Mouse (Mus musculus) c-Kit-positive CD71-positive TER-119-positive erythroid progenitor cells, embryonic 14.5 days (primary cell): ENCODE measurements around the gene Dock2.
A peak's percentile ranks its signal among the peaks of the same experiment; 100 is the strongest.

Experiments
- DNase-seq: peaks from one replicate; pipeline ENCODE4 v3.0.0-alpha.2; 2013; ENCODE audit warnings: low spot score

Dock2 gene

DNA sequence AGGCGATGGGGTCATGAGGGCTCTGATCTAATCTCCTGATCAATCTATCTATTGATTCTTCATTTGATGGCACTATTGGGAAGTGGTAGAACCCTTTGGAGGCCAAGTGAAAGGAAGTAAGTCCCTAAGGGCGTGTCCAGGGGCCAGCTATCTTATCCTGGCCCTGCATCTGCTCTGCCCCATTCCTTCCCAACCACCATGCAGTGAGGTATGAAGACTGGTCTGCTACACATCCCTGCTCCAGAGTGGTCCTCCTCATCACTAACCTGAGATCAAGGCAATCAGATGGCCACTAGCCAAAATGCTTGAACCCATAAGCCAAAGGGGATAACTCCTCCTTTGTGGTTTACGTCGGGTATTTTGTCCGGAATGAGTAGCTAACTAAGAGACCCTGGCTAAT is 256.5 kb downstream of the Dock2 start:
- no peak for DNase-seq

DNA sequence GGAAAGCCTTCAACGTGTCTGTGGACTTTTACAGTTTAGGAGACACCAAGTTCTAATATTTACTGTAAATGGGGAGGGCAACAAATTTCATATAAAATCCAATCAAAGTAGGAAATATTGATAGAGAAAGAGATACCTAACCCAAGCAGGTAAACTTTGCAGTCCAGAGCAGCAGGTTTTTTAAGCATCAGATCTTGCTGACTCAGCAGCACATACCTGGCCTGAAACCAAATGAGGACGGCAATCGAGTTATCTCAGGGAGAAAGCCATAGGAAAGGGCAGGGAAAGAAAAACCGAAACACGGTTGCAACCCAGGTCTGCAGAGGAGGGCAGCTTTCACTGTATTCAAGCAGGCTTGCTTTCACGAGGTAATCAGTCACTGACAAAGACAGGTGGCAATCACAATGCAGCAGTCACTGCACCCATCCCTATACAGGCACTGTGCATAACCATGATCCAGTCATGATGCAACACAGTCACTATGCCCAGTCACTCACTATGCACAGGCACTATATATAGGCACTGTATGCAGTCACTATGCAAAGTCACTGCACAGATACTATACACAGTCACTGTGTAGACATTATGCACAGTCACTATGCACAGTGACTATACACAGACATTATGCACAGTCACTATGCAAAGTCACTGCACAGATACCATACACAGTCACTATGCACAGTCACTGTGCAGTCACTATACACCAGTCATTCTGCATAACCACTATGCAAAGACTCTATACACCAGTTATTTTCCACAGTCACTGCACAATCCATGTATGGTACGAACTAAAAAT is 258.4 kb downstream of the Dock2 start:
- no peak for DNase-seq

DNA sequence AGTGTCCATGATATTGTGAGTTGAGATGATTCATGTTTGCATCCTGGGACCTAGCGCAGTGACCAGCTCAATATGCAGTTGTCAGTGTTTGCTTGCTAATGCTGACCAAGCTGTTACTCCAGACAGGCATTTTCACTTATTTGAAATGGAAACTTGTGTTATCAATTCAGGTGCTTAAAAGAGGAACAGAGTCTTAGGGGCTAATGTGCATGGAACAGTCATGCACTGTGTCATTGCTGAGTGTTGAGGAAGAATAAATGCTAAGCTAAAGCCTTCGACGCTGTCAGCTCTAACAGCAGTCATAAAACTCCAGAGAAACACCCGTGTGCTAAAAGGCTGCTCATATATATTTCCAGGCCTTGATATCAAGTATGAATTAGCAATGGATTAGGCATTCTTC is 259.1 kb downstream of the Dock2 start:
- no peak for DNase-seq

DNA sequence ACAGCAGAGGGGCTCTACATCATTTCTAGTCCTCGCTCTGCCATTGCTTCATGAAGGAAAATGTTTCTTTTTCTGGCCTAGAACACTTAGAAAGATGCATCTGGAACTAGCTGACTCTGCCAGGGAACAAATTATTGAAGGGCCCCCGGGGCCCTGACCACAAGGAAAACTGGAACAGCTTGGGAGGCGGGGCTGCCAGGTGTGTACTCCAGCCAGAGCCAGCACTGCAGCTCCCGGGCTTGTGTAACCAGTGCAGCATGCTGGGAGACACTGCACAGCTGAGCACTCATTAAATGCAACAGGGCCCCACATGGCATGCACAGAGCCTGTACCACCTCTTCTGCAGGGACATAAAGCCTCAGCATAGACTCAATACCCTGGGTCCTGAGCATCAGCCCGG is 265.1 kb downstream of the Dock2 start:
- DNase-seq = no peak

DNA sequence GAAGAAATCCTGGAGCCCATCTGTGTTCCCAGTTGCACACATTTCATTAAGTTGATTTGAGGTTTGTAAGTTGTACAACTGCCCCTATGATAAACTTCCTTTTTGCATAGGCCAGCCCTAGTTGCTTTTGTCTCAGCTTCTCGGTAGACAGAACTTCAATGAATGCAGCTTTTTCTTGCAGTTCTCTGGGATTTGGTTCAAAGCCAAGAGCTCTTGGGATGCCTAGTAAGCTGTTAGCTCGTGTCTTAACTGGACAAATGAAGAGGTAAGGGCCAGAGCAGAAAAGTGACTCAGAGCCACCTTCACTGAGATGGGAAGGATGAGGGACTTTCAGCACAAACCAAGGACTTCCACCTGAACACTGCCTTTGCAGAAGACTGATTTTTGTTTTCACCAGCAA is 266.7 kb downstream of the Dock2 start:
- no peak for DNase-seq

DNA sequence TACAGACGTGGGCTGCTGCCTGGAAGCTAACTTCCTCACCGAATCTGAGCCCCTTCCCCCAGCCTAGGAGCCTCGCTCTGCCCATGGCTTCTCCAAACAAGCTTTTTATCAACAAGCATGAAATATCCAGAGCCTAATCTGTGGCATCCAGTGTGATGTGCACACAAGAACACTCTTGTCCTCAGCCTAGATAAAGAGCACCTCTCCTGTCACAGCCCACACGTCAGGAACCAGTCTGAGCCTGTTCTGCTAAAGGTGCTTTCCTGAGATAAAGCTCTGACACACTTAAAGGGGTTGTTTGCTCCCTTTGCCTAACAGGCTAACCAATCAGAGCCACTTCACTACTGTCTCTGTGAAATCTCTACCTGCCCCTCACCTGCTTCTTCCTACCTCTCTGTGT is 268.4 kb downstream of the Dock2 start:
- peak; percentile 34 for DNase-seq

DNA sequence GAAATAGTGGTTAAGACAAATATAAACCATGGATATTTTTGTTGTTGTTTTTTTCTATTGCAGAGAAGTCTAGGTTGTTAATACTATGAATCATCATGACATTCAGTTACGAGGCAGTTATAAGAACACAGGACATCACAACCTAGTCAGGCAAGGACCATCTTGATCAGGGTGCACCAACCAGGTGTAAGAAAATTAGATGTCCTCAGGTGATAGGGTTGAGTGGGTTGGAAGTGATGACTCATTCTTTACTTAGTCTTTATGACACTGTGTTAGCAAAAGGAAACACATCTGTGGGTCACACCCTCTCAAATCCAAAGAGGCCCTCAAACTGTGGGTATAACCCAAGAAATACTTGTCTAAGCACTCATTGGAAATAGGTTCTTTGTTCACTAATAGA is 277.3 kb downstream of the Dock2 start:
- no peak for DNase-seq

DNA sequence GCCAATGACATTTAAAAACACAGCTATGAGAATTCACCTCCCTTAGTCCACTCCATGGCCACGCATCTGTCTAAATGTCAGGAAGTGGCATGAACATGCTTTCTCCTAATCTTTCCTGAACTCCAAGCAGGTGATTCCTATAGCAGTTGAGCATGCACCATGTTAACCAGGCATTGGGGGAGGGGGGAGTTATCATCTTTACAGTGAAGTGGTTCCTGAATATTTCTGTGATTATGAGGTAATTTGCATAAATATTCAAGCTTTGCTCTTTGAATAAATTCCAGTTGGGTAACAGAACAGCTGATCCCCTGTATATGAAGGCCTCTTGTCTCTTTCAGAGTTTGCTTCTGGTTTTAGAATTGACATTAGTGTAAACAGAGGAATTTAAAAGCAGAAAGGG is 284.0 kb downstream of the Dock2 start:
- DNase-seq = no peak

DNA sequence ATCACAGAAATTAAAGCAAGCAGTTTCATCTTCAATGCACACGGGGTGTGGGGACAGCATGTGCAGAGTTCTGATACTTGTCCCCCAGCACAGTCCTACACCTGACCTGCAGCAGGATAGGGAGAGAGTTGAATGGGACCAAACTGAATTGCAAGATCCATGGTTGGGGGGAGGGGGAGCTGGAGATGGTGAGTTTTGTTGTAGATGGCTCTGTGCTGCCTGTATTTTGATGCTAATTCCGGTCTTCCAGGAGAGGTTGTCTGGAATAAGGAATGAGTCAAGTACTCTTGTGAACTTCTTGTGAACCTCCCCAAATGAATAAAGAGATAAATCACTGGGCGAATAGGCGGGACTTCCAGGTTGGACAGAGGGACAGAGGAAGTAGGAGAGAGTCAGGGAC is 289.0 kb downstream of the Dock2 start:
- no peak for DNase-seq

DNA sequence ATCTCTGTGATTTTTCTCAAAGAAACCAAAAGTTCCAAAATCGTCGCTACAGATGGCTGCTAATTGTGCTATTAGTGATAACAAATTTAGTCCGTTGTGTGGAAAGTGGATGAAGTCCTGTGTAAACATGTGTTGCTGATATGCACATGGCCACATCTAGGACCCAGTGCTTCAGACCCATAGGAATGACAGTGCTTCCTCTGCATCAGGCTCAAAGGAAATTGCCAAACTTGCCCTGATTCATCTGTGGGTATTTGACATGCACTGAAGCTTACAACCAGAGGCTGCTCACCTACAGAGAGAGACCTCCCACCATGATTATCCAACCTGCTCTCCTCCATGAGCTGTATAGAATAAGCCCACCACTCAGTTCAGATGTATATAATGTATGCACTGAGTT is 290.7 kb downstream of the Dock2 start:
- DNase-seq = no peak

DNA sequence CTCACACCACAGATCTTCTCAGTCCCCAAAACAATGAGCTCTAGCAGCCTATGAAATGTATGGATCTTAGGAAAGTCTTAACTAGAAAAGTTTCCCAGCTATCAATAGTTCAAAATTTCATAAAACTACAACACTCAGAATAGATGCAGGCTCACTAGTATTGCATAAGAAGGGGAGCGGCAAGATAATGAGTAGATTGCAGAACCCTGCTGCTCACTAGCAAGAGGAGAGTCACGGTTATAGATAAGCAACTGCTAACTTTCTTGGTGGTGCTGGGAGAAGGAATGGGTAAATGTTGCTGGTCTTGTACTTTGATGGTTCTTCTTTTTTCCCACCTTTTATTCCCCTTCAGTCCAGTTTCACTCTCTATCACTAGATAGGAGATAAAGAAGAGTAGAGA is 291.5 kb downstream of the Dock2 start:
- DNase-seq = no peak

DNA sequence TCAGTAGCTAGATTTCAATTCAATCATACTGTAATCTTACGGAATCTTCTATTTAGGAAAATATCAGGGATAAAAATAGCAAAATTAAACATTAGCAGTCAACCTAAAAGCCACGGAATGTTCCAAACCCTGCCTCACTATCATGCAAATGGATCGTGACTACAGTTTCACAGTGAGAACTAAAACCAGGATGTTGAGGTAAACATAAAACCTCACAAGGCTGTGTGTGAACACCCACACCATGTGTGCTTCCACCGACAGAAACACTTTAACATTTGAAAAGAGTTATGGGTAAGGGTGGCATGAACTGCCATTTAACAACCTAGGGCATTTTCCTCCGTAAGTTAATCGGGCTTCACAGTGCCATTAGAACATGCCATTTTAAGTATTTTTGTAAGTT is 294.1 kb downstream of the Dock2 start:
- DNase-seq = no peak

DNA sequence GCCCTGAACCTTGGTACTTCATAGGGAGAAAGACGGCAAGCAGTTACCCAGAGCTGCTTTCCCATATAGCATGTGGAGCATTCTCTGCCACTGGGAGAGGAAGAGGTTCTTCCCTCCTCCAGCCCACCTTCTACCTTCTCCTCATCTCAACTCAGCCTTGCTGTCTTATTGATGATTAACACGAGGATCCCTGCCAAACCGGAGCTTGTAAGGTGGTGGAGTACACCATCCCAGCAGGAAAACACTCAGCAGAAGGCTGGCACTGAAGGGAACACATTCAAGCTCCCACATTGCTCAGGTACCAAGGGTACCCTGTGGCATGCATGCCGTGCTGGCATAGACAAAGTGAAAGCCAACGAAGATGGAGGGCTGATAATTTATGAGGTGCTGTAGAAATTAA is 304.4 kb downstream of the Dock2 start:
- DNase-seq = no peak

DNA sequence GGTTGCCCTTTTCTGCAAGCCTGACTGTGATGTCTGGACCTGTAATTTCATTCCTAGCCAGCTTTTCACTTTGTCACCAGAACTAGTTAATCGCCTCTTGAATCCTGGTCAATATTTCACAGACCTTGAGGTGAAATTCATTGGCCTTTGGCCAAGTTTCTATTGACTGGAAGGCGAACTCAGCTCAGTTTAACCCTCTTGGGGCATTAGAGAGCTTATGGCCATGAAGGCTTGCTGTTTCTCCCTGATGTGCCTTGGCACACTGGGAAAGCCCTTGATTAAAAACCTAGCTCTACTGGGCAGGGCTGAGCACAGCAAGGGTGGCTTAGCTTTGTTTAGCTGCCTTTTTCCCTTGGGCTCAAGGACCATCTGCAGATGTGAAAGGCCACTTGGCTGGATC is 313.9 kb downstream of the Dock2 start:
- DNase-seq = no peak

DNA sequence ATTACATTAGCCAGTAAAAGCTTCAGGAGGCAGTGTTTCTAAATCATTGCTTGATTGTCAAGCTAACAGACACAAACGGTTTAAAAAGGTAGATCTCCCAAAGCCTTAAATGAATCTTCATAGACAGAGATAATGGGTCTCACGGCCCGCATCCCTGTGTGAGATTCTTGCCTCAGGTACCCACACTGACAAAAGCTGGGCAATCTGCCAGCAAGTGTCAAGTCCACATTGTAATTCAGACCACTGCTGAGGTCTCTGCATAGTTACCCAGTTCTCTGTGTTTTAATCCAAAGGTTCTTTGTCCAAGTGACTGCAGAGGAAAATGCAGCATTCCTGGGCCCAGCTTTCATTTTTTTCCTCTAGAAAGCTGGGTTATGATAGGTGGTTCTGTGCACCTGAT is 315.1 kb downstream of the Dock2 start:
- no peak for DNase-seq

DNA sequence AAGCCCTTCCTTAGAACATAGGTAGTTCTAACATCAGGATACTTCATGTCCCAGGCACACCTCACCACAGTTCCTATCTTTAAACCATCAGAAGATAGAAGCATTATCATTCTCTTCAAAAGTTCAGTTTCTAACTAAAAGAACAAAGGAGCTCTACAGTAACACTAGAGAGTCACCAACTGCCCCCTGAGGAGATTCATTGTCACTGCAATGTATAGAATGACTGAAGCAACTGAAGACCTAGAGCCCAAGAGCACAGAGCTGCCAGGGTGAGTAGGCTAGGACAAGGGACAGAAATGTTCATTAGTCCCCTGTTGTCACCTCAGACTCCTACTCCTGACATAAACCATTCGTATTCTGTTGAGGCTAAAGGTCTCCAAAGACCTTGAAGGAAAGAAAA is 316.6 kb downstream of the Dock2 start:
- no peak for DNase-seq

DNA sequence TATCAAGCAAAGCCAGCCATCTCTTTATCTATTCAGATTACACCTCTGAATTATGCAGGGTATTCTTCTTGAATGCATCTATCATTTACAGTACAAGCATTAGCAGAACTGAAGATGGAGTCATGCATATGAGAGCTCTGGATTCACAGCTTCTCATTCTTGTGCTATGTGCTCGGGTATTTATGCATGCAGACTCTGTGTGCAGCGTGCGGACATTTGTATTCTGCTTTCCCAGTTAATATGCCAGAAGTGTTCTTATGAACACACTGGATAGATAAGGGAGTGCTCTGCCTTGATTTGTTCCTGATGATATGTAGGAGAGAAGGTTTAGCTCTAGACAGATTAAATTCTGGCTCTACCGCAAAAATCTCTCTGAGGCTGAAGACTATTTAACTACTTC is 333.7 kb downstream of the Dock2 start:
- DNase-seq = no peak

DNA sequence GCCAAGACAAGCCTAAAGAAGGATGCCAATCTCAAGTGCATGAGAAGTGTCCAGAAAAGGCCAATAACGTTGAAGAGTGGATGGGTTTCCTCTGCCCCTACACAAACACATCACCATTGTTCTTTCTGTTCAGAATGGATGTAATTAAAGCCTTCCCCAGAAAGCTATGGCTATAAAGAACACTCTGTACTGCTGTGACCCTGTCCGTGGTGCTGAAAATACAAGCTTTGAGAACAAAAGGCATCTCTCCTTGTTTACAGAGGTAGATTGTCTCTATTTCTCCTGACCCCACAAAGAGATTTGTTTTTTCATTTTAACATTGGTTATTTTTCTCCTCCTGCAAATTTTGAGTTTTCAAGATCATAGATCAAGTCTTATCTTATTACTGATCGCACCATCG is 335.8 kb downstream of the Dock2 start:
- peak; percentile 30 for DNase-seq

DNA sequence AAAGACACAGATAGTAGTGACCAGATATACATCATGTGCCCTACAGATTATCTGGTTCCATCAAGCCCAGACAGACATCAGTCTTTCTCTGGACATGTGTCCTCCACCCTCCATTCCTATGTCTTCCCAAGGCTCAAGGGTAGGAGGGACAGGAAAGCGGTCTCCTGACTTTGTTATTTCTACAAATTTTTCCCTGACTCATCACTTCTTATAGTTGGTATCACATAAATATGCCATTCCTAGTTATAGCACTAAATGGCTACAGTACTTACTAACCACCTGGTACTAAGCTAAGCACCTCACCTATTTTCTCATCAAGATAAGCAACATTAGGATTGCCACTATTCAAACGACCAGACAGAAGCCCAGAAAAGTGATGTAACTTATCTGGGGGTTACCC is 345.3 kb downstream of the Dock2 start:
- no peak for DNase-seq

DNA sequence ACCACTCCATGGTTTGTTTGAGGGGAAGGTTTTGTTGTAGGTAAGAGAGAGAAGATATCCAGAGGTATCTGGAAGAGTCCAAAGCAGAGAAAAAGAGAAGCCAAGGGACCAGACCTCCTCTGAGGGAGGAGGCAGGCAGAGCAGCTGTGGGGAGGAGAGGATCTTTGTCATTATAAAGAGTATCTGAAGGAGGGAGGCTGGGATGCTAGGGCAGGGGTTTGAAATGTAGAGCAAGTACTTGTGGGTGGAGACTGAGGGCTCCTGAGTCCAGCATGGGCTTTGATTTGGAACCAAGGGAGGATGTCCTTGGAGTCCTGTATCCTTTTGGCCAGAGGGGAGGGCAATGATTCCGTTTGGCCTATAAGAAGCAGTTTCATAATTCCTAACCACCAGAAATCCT is 346.2 kb downstream of the Dock2 start:
- no peak for DNase-seq

DNA sequence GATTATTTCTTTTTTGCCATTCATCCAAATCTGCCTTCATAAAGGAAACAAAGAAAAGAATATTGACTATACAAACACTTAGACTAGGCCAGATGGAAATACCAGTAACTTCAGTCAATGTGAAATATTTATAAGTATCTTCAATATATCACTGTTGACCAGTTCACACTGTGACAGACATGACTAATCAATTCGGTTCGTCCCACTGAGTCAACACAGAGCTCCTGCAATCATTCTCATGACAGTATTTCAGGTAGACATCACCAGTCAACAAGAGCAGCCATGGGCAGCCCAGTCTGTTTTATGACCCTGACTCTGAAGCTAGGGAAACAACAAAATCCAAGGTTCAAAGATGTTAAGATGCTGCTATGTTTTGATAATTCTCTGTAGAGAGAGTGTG is 351.7 kb downstream of the Dock2 start:
- DNase-seq = no peak

DNA sequence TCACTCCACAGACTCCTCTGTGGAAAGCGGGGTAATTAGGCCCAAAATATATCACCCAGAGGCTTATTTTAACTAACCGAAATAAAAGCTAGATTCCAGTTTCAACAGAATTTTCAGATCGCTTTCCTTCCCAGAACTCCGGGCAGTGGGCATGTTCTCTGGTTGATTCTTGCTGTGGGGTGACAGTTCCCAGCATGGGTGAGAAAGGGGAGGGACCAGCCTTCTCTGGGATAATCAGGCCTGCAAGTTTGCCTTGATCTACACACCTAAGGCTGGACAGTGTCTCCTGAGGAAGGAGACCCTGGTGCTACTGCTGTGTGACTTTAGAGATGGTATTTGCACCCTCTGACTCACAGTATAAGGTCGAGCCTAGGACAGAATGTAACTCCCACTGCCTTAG is 352.3 kb downstream of the Dock2 start:
- no peak for DNase-seq

DNA sequence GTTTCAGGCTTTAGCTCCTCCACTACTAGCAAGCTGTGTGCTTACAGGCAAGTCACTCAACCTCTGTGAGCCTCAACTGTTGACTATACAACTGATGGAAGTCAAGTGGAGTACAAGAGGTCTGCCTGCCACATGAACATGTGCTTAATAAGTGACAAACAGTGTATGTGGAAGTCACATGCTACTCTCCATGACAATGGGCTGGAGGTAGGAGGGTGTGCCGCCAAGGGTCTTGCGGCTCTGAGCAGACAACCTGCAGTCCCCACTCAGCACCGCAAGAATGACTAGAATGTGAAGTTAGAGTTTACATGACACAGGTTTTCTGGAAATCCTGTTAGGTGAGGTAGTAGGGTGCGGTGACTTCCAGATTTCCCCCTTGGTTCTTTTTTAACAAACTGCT is 352.8 kb downstream of the Dock2 start:
- no peak for DNase-seq

DNA sequence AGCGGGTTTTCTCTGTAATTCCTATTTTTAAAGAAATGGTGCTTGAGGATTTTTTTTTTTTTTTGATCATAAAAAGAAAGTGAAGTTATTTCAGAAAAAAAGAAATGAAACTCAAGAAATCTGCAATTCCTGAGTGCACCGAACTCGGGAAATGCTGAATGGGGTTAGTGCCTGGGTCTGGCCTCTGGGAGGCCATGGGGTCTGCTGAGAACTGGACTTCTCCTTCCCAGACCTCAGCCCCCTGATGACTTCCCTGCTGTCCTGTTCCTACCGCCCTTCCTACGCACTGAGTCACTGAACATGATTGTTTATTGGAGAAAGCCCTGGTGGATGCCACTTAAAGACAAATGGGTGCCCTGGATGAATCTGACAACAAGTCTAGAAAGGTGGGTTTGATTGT is 356.5 kb downstream of the Dock2 start:
- no peak for DNase-seq

DNA sequence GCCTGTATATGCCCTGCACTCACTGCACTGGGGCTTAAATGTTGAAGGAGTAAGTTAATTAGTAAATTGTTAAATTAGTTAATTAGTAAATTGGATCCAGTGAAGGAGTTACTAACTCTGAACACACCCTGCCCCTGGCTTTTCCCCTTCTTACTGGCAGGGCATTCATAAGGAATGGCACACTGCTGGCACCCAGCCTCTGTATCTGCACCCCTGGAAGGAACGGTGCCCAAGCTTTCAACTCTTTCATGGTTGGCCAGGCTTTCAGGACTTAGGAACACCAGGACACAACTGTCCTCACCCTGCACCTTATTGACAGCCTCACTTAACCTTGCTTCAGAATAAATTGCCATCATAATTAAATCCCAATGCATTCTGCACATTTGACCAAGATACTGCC is 359.1 kb downstream of the Dock2 start:
- no peak for DNase-seq
